Mouse (Mus musculus): ENCODE data around the gene Edem2. TPM values are rescaled to one million over a fixed set of nuclear protein-coding genes. Genes with fewer than 3 reads are reported as not detected.
A peak's percentile ranks its signal among the peaks of the same experiment; 100 is the strongest.

The Edem2 gene
- 19.0 TPM for polyA plus RNA-seq (2012; fragmentation: generic; extraction: Trizol)
- long read RNA-seq, experiment 1, transcript Edem2-201 (11 exons, 2,290 nt): major isoform, 44 of 60 reads
- long read RNA-seq, experiment 1, partial matches to known transcripts: 5 of 60 reads
- long read RNA-seq, experiment 1, other reads (novel, unspliced or antisense): 11 of 60 reads
- long read RNA-seq, experiment 2, transcript Edem2-201 (11 exons, 2,290 nt): major isoform, 170 of 204 reads
- long read RNA-seq, experiment 2, partial matches to known transcripts: 9 of 204 reads
- long read RNA-seq, experiment 2, other reads (novel, unspliced or antisense): 25 of 204 reads

GRCm38 (mm10) chr2:155729158-155729645 is at the start of gene Edem2:
TSS of gene Edem2 (minus strand) at chr2:155729475.
- no peak for TF ChIP-seq CEBPB (IDR thresholded peaks at IDR 0.05; ENCODE audit: low read depth)
- TF ChIP-seq MAX (IDR thresholded peaks at IDR 0.05): peak; percentile 70
- TF ChIP-seq MYOD1 (IDR thresholded peaks at IDR 0.05; ENCODE audit: control insufficient read depth, insufficient read length, low read depth): peak; percentile 72
- TF ChIP-seq FOSL1 (IDR thresholded peaks at IDR 0.05; ENCODE audit: insufficient read depth, low read length, poor library complexity, severe bottlenecking): no peak
- no peak for TF ChIP-seq USF1 (IDR thresholded peaks at IDR 0.05; ENCODE audit: low read depth)
- Histone ChIP-seq H3K36me3 (ENCODE audit: control insufficient read depth, insufficient read depth) (no peaks in the 10 kb centered on the region), H3K4me3 (ENCODE audit: insufficient read depth, poor library complexity, severe bottlenecking) (peak within 1 kb of the TSS; percentile 87), H3K27me3 (ENCODE audit: control insufficient read depth, insufficient read depth, insufficient read length) (no peaks in the 10 kb centered on the region), H3K79me3 (ENCODE audit: low read depth) (no peaks in the 10 kb centered on the region), H3ac (ENCODE audit: control insufficient read depth, insufficient read length, low read depth) (peak within 1 kb of the TSS; percentile 94), H3K79me2 (ENCODE audit: control insufficient read depth, insufficient read depth) (peaks cover 6% of the 10 kb centered on the region)

- no peak overlapping the region for H3ac ChIP-seq (ENCODE audit: control insufficient read depth, insufficient read length, low read depth)
- TF ChIP-seq CEBPB (IDR thresholded peaks at IDR 0.05; ENCODE audit: low read depth): no peak
- TF ChIP-seq CTCF (IDR thresholded peaks at IDR 0.05; ENCODE audit: control insufficient read depth, insufficient read depth, insufficient read length): no peak
- no peak for TF ChIP-seq MAX (IDR thresholded peaks at IDR 0.05)
- no peaks in the 10 kb centered on the region for H3K79me2 ChIP-seq (ENCODE audit: control insufficient read depth, insufficient read depth)
- H3K4me3 ChIP-seq (ENCODE audit: insufficient read depth, poor library complexity, severe bottlenecking): no peak overlapping the region
- H3K36me3 ChIP-seq (ENCODE audit: control insufficient read depth, insufficient read depth): no peaks in the 10 kb centered on the region
- H3K79me3 ChIP-seq (ENCODE audit: low read depth): no peaks in the 10 kb centered on the region
- H3K27me3 ChIP-seq (ENCODE audit: control insufficient read depth, insufficient read depth, insufficient read length): peaks cover 53% of the 10 kb centered on the region
Observed at GRCm38 (mm10) chr2:155779066-155779465, 49.8 kb upstream of the Edem2 start.

GRCm38 (mm10) chr2:155778004-155778403 is 48.7 kb upstream of the Edem2 start:
- Histone ChIP-seq H3K36me3 (ENCODE audit: control insufficient read depth, insufficient read depth) (no peaks in the 10 kb centered on the region), H3K27me3 (ENCODE audit: control insufficient read depth, insufficient read depth, insufficient read length) (peaks cover 64% of the 10 kb centered on the region), H3K79me2 (ENCODE audit: control insufficient read depth, insufficient read depth) (no peaks in the 10 kb centered on the region), H3K79me3 (ENCODE audit: low read depth) (no peaks in the 10 kb centered on the region), H3ac (ENCODE audit: control insufficient read depth, insufficient read length, low read depth) (no peak overlapping the region), H3K4me3 (ENCODE audit: insufficient read depth, poor library complexity, severe bottlenecking) (no peak overlapping the region)
- TF ChIP-seq MAX (IDR thresholded peaks at IDR 0.05): no peak
- TF ChIP-seq MYOG (IDR thresholded peaks at IDR 0.05; ENCODE audit: control insufficient read depth, extremely low read depth, insufficient read length): no peak
- TF ChIP-seq CTCF (IDR thresholded peaks at IDR 0.05; ENCODE audit: control insufficient read depth, insufficient read depth, insufficient read length): no peak
- TF ChIP-seq USF1 (IDR thresholded peaks at IDR 0.05; ENCODE audit: low read depth): no peak
- TF ChIP-seq MYOD1 (IDR thresholded peaks at IDR 0.05; ENCODE audit: control insufficient read depth, insufficient read length, low read depth): no peak
- TF ChIP-seq CEBPB (IDR thresholded peaks at IDR 0.05; ENCODE audit: low read depth): no peak
- TF ChIP-seq FOSL1 (IDR thresholded peaks at IDR 0.05; ENCODE audit: insufficient read depth, low read length, poor library complexity, severe bottlenecking): no peak

- no peak for TF ChIP-seq USF1 (IDR thresholded peaks at IDR 0.05; ENCODE audit: low read depth)
- no peak for TF ChIP-seq CTCF (IDR thresholded peaks at IDR 0.05; ENCODE audit: control insufficient read depth, insufficient read depth, insufficient read length)
- no peak for TF ChIP-seq MYOG (IDR thresholded peaks at IDR 0.05; ENCODE audit: control insufficient read depth, extremely low read depth, insufficient read length)
- TF ChIP-seq MYOD1 (IDR thresholded peaks at IDR 0.05; ENCODE audit: control insufficient read depth, insufficient read length, low read depth): no peak
- no peaks in the 10 kb centered on the region for H3K79me2 ChIP-seq (ENCODE audit: control insufficient read depth, insufficient read depth)
- peaks cover 66% of the 10 kb centered on the region for H3K27me3 ChIP-seq (ENCODE audit: control insufficient read depth, insufficient read depth, insufficient read length)
- H3K36me3 ChIP-seq (ENCODE audit: control insufficient read depth, insufficient read depth): no peaks in the 10 kb centered on the region
- H3ac ChIP-seq (ENCODE audit: control insufficient read depth, insufficient read length, low read depth): no peak overlapping the region
- H3K4me3 ChIP-seq (ENCODE audit: insufficient read depth, poor library complexity, severe bottlenecking): no peak overlapping the region
- H3K79me3 ChIP-seq (ENCODE audit: low read depth): no peaks in the 10 kb centered on the region
Observed at GRCm38 (mm10) chr2:155777688-155777985, 48.4 kb upstream of the Edem2 start.

GRCm38 (mm10) chr2:155776824-155777687 is 47.8 kb upstream of the Edem2 start:
- Histone ChIP-seq H3K36me3 (ENCODE audit: control insufficient read depth, insufficient read depth) (no peaks in the 10 kb centered on the region), H3K4me3 (ENCODE audit: insufficient read depth, poor library complexity, severe bottlenecking) (no peak overlapping the region), H3K79me2 (ENCODE audit: control insufficient read depth, insufficient read depth) (no peaks in the 10 kb centered on the region), H3K27me3 (ENCODE audit: control insufficient read depth, insufficient read depth, insufficient read length) (peaks cover 66% of the 10 kb centered on the region), H3ac (ENCODE audit: control insufficient read depth, insufficient read length, low read depth) (no peak overlapping the region), H3K79me3 (ENCODE audit: low read depth) (no peaks in the 10 kb centered on the region)
- no peak for TF ChIP-seq CEBPB (IDR thresholded peaks at IDR 0.05; ENCODE audit: low read depth)
- no peak for TF ChIP-seq MYOD1 (IDR thresholded peaks at IDR 0.05; ENCODE audit: control insufficient read depth, insufficient read length, low read depth)
- TF ChIP-seq MAX (IDR thresholded peaks at IDR 0.05): no peak
- no peak for TF ChIP-seq FOSL1 (IDR thresholded peaks at IDR 0.05; ENCODE audit: insufficient read depth, low read length, poor library complexity, severe bottlenecking)
- no peak for TF ChIP-seq MYOG (IDR thresholded peaks at IDR 0.05; ENCODE audit: control insufficient read depth, extremely low read depth, insufficient read length)
- TF ChIP-seq CTCF (IDR thresholded peaks at IDR 0.05; ENCODE audit: control insufficient read depth, insufficient read depth, insufficient read length): no peak
- TF ChIP-seq USF1 (IDR thresholded peaks at IDR 0.05; ENCODE audit: low read depth): no peak

Measured in C2C12 (cell line).